Mouse (Mus musculus): Measurements from ENCODE around the gene Stim2.

DNA sequence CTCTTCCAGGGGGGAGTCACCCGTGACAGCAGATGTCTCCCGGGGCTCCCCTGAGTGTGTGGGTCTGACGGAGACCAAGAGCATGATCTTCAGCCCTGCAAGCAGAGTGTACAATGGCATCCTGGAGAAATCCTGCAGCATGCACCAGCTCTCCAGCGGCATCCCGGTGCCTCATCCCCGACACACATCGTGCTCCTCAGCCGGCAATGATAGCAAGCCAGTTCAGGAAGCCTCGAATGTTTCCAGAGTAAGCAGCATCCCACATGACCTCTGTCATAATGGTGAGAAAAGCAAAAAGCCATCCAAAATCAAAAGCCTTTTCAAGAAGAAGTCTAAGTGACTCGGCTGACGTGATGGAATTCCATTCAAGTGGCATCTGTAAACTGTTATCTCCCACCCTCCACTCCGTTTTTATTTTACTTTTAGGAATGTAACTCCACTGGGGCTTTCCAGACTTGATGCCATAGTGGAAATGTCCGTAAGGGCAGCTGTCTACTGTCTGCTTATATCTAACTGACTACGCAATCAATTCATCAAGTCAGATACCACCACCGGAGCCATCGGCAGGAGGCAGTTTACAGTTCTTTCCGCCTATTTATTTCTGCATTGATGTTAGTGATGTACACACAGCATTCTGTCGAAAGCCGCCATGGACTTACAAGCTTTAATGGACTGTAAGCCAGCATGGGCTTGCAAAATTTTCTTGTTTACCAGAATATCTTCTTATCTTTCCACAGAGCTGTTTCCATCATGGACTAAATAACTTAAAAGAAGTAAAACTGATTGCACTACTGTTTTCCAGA is 120.3 kb downstream of the Stim2 start:
- TF ChIP-seq CTCF (IDR thresholded peaks at IDR 0.05; ENCODE audit: borderline replicate concordance, control insufficient read depth, extremely low read depth, insufficient read depth, low read length, poor library complexity): no peak
- TF ChIP-seq POLR2A (IDR thresholded peaks at IDR 0.05; ENCODE audit: control insufficient read depth, extremely low read depth, insufficient read depth, low read length, poor library complexity): no peak

Data from thymus, adult 2 months (tissue).